ENCODE assay signal across 10 mouse cellular contexts in genomic region chr1:164870694-164871093, GRCm38 (mm10).
DNase-seq lines count a peak whose midpoint lies in the region; ATAC-seq and TF ChIP-seq lines count a peak whose summit lies in the region.
"Had no signal": no experiment of that assay in that cellular context is flagged by ENCODE, and none has a peak within 500 bp of the region (broad histone marks: within the 10 kb centered on the region; RNA-seq: fewer than 3 reads in every experiment).

No protein-coding gene starts in this region.

- no peak overlapping the region for H3K9ac ChIP-seq in heart, postnatal 0 days (replicated peaks; ENCODE audit: low read depth, low read length)
- H3K9ac ChIP-seq in lung, postnatal 0 days (replicated peaks; ENCODE audit: low read depth), result no peak overlapping the region
- H3K9ac ChIP-seq: embryonic facial prominence, embryonic 12.5 days; limb, embryonic 12.5 days had no signal

- peak; percentile 32 for TF ChIP-seq CTCF in heart, postnatal 0 days (IDR thresholded peaks at IDR 0.05; ENCODE audit: low read depth)
- TF ChIP-seq CTCF in lung, postnatal 0 days (IDR thresholded peaks at IDR 0.05), result peak; percentile 54

- WGBS in heart, postnatal 0 days, result 44% methylated on average over 7 of the region's 7 CpGs
- WGBS in lung, postnatal 0 days, result 48% methylated on average over 7 of the region's 7 CpGs

- no peak overlapping the region for H3K4me3 ChIP-seq in heart, postnatal 0 days (ENCODE audit: low read depth, low read length)
- no peak overlapping the region for H3K4me3 ChIP-seq in lung, postnatal 0 days (ENCODE audit: low read depth, low read length)
- H3K4me3 ChIP-seq: embryonic facial prominence, embryonic 12.5 days; limb, embryonic 12.5 days had no signal

- H3K36me3 ChIP-seq in heart, postnatal 0 days (replicated peaks; ENCODE audit: control insufficient read depth, insufficient read depth, low read length), result no peaks in the 10 kb centered on the region
- H3K36me3 ChIP-seq in lung, postnatal 0 days (ENCODE audit: insufficient read depth, low read length), result no peaks in the 10 kb centered on the region
- H3K36me3 ChIP-seq: embryonic facial prominence, embryonic 12.5 days; limb, embryonic 12.5 days had no signal

- ATAC-seq in heart, postnatal 0 days (ENCODE audit: insufficient read depth, low read depth), result no peak
- no peak for ATAC-seq in lung, postnatal 0 days

- no peak overlapping the region for H3K4me2 ChIP-seq in heart, postnatal 0 days (ENCODE audit: low read depth, low read length)
- H3K4me2 ChIP-seq in lung, postnatal 0 days (replicated peaks; ENCODE audit: low read depth, low read length), result no peak overlapping the region
- H3K4me2 ChIP-seq: embryonic facial prominence, embryonic 12.5 days; limb, embryonic 12.5 days had no signal

- no peak for TF ChIP-seq EP300 in heart, postnatal 0 days (IDR thresholded peaks at IDR 0.05; ENCODE audit: low read depth)
- no peak for TF ChIP-seq EP300 in lung, postnatal 0 days (IDR thresholded peaks at IDR 0.05)

- DNase-seq in heart, postnatal 0 days (ENCODE audit: low spot score), result no peak
- DNase-seq in heart, adult 11 months, result no peak
- DNase-seq in CD4-positive helper T cell, adult 2 months (ENCODE audit: low read depth, low spot score), result peak; percentile 29
- DNase-seq in adrenal gland, postnatal 25 days, result peak; percentile 50
- peak; percentile 29 for DNase-seq in lung, postnatal 0 days (ENCODE audit: low spot score)
- DNase-seq in thymus, adult 18-20 months, result peak; percentile 29 to 49
- no peak for DNase-seq in right cerebral cortex, adult 2 months (ENCODE audit: low spot score in 2 of 2)
- no peak for DNase-seq in kidney, adult 11 months

- H3K27me3 ChIP-seq in heart, postnatal 0 days (ENCODE audit: control insufficient read depth, insufficient read depth, low read length), result no peaks in the 10 kb centered on the region
- H3K27me3 ChIP-seq in lung, postnatal 0 days (replicated peaks; ENCODE audit: insufficient read depth, low read length), result no peaks in the 10 kb centered on the region
- H3K27me3 ChIP-seq: embryonic facial prominence, embryonic 12.5 days; limb, embryonic 12.5 days had no signal

- no peak overlapping the region for H3K27ac ChIP-seq in heart, postnatal 0 days (ENCODE audit: low read depth)
- no peak overlapping the region for H3K27ac ChIP-seq in lung, postnatal 0 days (ENCODE audit: low read length)
- H3K27ac ChIP-seq: embryonic facial prominence, embryonic 12.5 days; limb, embryonic 12.5 days had no signal

- H3K4me1 ChIP-seq in heart, postnatal 0 days (ENCODE audit: control insufficient read depth, insufficient read depth), result no peaks in the 10 kb centered on the region
- no peaks in the 10 kb centered on the region for H3K4me1 ChIP-seq in lung, postnatal 0 days (ENCODE audit: insufficient read depth, low read depth, low read length)
- H3K4me1 ChIP-seq: embryonic facial prominence, embryonic 12.5 days; limb, embryonic 12.5 days had no signal

- H3K9me3 ChIP-seq in heart, postnatal 0 days (replicated peaks; ENCODE audit: control insufficient read depth, low read length), result no peaks in the 10 kb centered on the region; the same call in 1 of the 2 replicates
- H3K9me3 ChIP-seq in lung, postnatal 0 days (ENCODE audit: low read length), result no peaks in the 10 kb centered on the region
- H3K9me3 ChIP-seq: embryonic facial prominence, embryonic 12.5 days; limb, embryonic 12.5 days had no signal

Comparison
In these comparisons a context has a peak if more than half of its experiments do, and no peak if none do; other contexts are left out.
1. DNase-seq: peak in CD4-positive helper T cell, adult 2 months (single experiment), adrenal gland, postnatal 25 days (single experiment), lung, postnatal 0 days (single experiment) and thymus, adult 18-20 months (2 of 2); none in heart, postnatal 0 days (single experiment), heart, adult 11 months (single experiment), right cerebral cortex, adult 2 months (0 of 2) and kidney, adult 11 months (single experiment).